Mouse (Mus musculus) intestine, embryonic 15.5 days (tissue): ENCODE results near the gene Card10. TPM values are rescaled to one million over a fixed set of nuclear protein-coding genes. Genes with fewer than 3 reads are reported as not detected.
A peak's percentile ranks its signal among the peaks of the same experiment; 100 is the strongest.

Source experiments
- ATAC-seq: fragments of 200-750 bp; cut with Nextera tagmentation; 2 replicates; pipeline ENCODE4 v1.8.0; 2017; ENCODE audit warnings: moderate TSS enrichment, moderate library complexity
- H3K27ac ChIP-seq: fragments of 300-500 bp; sonication (generic); 2 replicates; pipeline ENCODE4 v1.5.1; 2015; ENCODE audit warnings: mild to moderate bottlenecking, inconsistent platforms
- H3K27me3 ChIP-seq: fragments of 300-500 bp; sonication (generic); replicated peaks from 2 replicates; pipeline ENCODE4 v1.6.1; 2015; ENCODE audit warnings: inconsistent platforms
- H3K36me3 ChIP-seq: fragments of 300-500 bp; sonication (generic); 2 replicates; pipeline ENCODE4 v1.6.1; 2015; ENCODE audit warnings: inconsistent platforms
- H3K4me1 ChIP-seq: fragments of 300-500 bp; sonication (generic); replicated peaks from 2 replicates; pipeline ENCODE4 v1.6.1; 2015; ENCODE audit warnings: inconsistent platforms
- H3K4me2 ChIP-seq: fragments of 300-500 bp; sonication (generic); replicated peaks from 2 replicates; pipeline ENCODE4 v1.6.1; 2015; ENCODE audit warnings: mild to moderate bottlenecking, inconsistent platforms
- H3K4me3 ChIP-seq: fragments of 300-500 bp; sonication (generic); replicated peaks from 2 replicates; pipeline ENCODE4 v1.5.1; 2015; ENCODE audit warnings: inconsistent platforms
- H3K9ac ChIP-seq: fragments of 300-500 bp; sonication (generic); 2 replicates; pipeline ENCODE4 v1.6.1; 2015; ENCODE audit warnings: inconsistent platforms
- H3K9me3 ChIP-seq: fragments of 300-500 bp; sonication (generic); 2 replicates; pipeline ENCODE4 v1.6.1; 2016; ENCODE audit warnings: inconsistent platforms
- WGBS: fragments of 180-500 bp; shearing (Covaris S2); methylation state at CpG from one replicate; pipeline ENCODE4 v1.1.7; 2015; 5-methylcytosine and 5-hydroxymethylcytosine counted together
- polyA plus RNA-seq: library from polyadenylated mRNA; unstranded; fragments of >200 nt; fragmentation: Nextera tagmentation; extraction: Ambion mirVana; gene quantifications from 2 replicates; pipeline ENCODE4 v1.2.1, GENCODE M21; 2015

Gene Card10
- polyA plus RNA-seq, 1 experiment from 2014 or later: 6.9 TPM

- Histone ChIP-seq H3K27me3 (no peaks in the 10 kb centered on the region), H3K36me3 (peaks cover 10% of the 10 kb centered on the region), H3K4me1 (peaks cover 67% of the 10 kb centered on the region), H3K27ac (peak overlapping the region; percentile 94), H3K9ac (peak overlapping the region; percentile 89), H3K9me3 (no peaks in the 10 kb centered on the region), H3K4me3 (peak overlapping the region; percentile 73), H3K4me2 (peak overlapping the region; percentile 83)
- peak; percentile 29; the same call in 1 of the 2 replicates for ATAC-seq
- 27% methylated on average over 21 of the region's 21 CpGs for WGBS
Observed at GRCm38 (mm10) chr15:78843581-78844469, 41.0 kb upstream of the Card10 start.

GRCm38 (mm10) chr15:78842371-78843163 lies 39.7 kb upstream of the Card10 start, which contains the start of gene Cdc42ep1:
Gene Cdc42ep1, plus strand, starts transcription at chr15:78842624.
- peak; percentile 76 for ATAC-seq
- H3K4me1 ChIP-seq: peaks cover 64% of the 10 kb centered on the region
- H3K27ac ChIP-seq: peak within 1 kb of the TSS; percentile 94
- H3K9ac ChIP-seq: peak within 1 kb of the TSS; percentile 89
- H3K36me3 ChIP-seq: peaks cover 10% of the 10 kb centered on the region
- H3K4me2 ChIP-seq: peak within 1 kb of the TSS; percentile 83
- no peaks in the 10 kb centered on the region for H3K9me3 ChIP-seq
- H3K27me3 ChIP-seq: no peaks in the 10 kb centered on the region
- peak within 1 kb of the TSS; percentile 73 for H3K4me3 ChIP-seq
- WGBS: under 1% methylated on average over 86 of the region's 86 CpGs

- Histone ChIP-seq H3K9ac (no peak overlapping the region), H3K4me1 (peaks cover 59% of the 10 kb centered on the region), H3K4me3 (no peak overlapping the region), H3K4me2 (no peak overlapping the region), H3K36me3 (0 out of 2 replicates have a peak, but pooled peaks cover 4% of the 10 kb centered on the region), H3K9me3 (no peaks in the 10 kb centered on the region), H3K27ac (0 out of 2 replicates have a peak overlapping the region, but pooled peaks have one; percentile 1), H3K27me3 (no peaks in the 10 kb centered on the region)
- WGBS: 67% methylated on average over 6 of the region's 6 CpGs
- ATAC-seq: no peak
Observed at GRCm38 (mm10) chr15:78841161-78841790, 38.4 kb upstream of the Card10 start.

GRCm38 (mm10) chr15:78840751-78841150 lies 37.9 kb upstream of the Card10 start:
- 58% methylated on average over 11 of the region's 11 CpGs for WGBS
- no peaks in the 10 kb centered on the region for H3K36me3 ChIP-seq
- peaks cover 59% of the 10 kb centered on the region for H3K4me1 ChIP-seq
- peak overlapping the region; percentile 68; the same call in 1 of the 2 replicates for H3K27ac ChIP-seq
- no peak overlapping the region for H3K9ac ChIP-seq
- no peaks in the 10 kb centered on the region for H3K27me3 ChIP-seq
- H3K4me3 ChIP-seq: no peak overlapping the region
- ATAC-seq: no peak
- H3K4me2 ChIP-seq: no peak overlapping the region
- no peaks in the 10 kb centered on the region for H3K9me3 ChIP-seq

GRCm38 (mm10) chr15:78840241-78840640 lies 37.4 kb upstream of the Card10 start:
- ATAC-seq: no peak
- no peaks in the 10 kb centered on the region for H3K9me3 ChIP-seq
- H3K4me2 ChIP-seq: no peak overlapping the region
- 48% methylated on average over 3 of the region's 3 CpGs for WGBS
- H3K27ac ChIP-seq: peak overlapping the region; percentile 68
- no peaks in the 10 kb centered on the region for H3K27me3 ChIP-seq
- H3K36me3 ChIP-seq: no peaks in the 10 kb centered on the region
- H3K4me3 ChIP-seq: no peak overlapping the region
- peaks cover 59% of the 10 kb centered on the region for H3K4me1 ChIP-seq
- no peak overlapping the region for H3K9ac ChIP-seq

GRCm38 (mm10) chr15:78839744-78840143 lies 36.9 kb upstream of the Card10 start:
- H3K4me1 ChIP-seq: peaks cover 60% of the 10 kb centered on the region
- H3K9me3 ChIP-seq: no peaks in the 10 kb centered on the region
- no peak overlapping the region for H3K4me2 ChIP-seq
- no peak for ATAC-seq
- no peaks in the 10 kb centered on the region for H3K36me3 ChIP-seq
- H3K27me3 ChIP-seq: no peaks in the 10 kb centered on the region
- H3K4me3 ChIP-seq: no peak overlapping the region
- no peak overlapping the region for H3K9ac ChIP-seq
- H3K27ac ChIP-seq: peak overlapping the region; percentile 68
- 26% methylated on average over 2 of the region's 2 CpGs for WGBS

GRCm38 (mm10) chr15:78836086-78836621 lies 33.3 kb upstream of the Card10 start:
- Histone ChIP-seq H3K36me3 (no peaks in the 10 kb centered on the region), H3K9me3 (no peaks in the 10 kb centered on the region), H3K4me3 (no peak overlapping the region), H3K27me3 (no peaks in the 10 kb centered on the region), H3K4me2 (no peak overlapping the region), H3K27ac (peak overlapping the region; percentile 93), H3K4me1 (peaks cover 75% of the 10 kb centered on the region), H3K9ac (no peak overlapping the region)
- ATAC-seq: no peak
- 35% methylated on average over 8 of the region's 8 CpGs for WGBS

- 0 out of 2 replicates have a peak overlapping the region, but pooled peaks have one; percentile 4 for H3K9ac ChIP-seq
- H3K36me3 ChIP-seq: no peaks in the 10 kb centered on the region
- H3K27ac ChIP-seq: peak overlapping the region; percentile 93
- WGBS: 26% methylated on average over 12 of the region's 12 CpGs
- no peak overlapping the region for H3K4me3 ChIP-seq
- H3K4me1 ChIP-seq: peaks cover 74% of the 10 kb centered on the region
- H3K9me3 ChIP-seq: no peaks in the 10 kb centered on the region
- H3K4me2 ChIP-seq: no peak overlapping the region
- H3K27me3 ChIP-seq: no peaks in the 10 kb centered on the region
- no peak for ATAC-seq
Observed at GRCm38 (mm10) chr15:78835200-78836085, 32.6 kb upstream of the Card10 start.

- 31% methylated on average over 10 of the region's 10 CpGs for WGBS
- Histone ChIP-seq H3K27me3 (no peaks in the 10 kb centered on the region), H3K4me2 (no peak overlapping the region), H3K36me3 (no peaks in the 10 kb centered on the region), H3K9me3 (no peaks in the 10 kb centered on the region), H3K27ac (peak overlapping the region; percentile 93), H3K4me1 (peaks cover 63% of the 10 kb centered on the region), H3K4me3 (no peak overlapping the region), H3K9ac (no peak overlapping the region)
- no peak for ATAC-seq
Observed at GRCm38 (mm10) chr15:78834233-78835005, 31.6 kb upstream of the Card10 start.

GRCm38 (mm10) chr15:78833582-78833981 lies 30.7 kb upstream of the Card10 start:
- no peaks in the 10 kb centered on the region for H3K27me3 ChIP-seq
- no peak overlapping the region for H3K9ac ChIP-seq
- no peak overlapping the region for H3K4me2 ChIP-seq
- 92% methylated on average over 3 of the region's 3 CpGs for WGBS
- H3K4me3 ChIP-seq: no peak overlapping the region
- peak overlapping the region; percentile 93 for H3K27ac ChIP-seq
- H3K9me3 ChIP-seq: no peaks in the 10 kb centered on the region
- H3K36me3 ChIP-seq: no peaks in the 10 kb centered on the region
- no peak for ATAC-seq
- peaks cover 60% of the 10 kb centered on the region for H3K4me1 ChIP-seq
